Mouse (Mus musculus): Measurements from ENCODE around the gene Gm12394. TPM values are rescaled to one million over a fixed set of nuclear protein-coding genes. Genes with fewer than 3 reads are reported as not detected.
"Not testable (repeated sequence)": the region's sequence is repeated elsewhere in the genome, so short reads cannot be mapped to it uniquely, and the experiment has no call there.

Gm12394 gene
- polyA plus RNA-seq, 1 experiment from 2014 or later, result 0.61 TPM

DNA sequence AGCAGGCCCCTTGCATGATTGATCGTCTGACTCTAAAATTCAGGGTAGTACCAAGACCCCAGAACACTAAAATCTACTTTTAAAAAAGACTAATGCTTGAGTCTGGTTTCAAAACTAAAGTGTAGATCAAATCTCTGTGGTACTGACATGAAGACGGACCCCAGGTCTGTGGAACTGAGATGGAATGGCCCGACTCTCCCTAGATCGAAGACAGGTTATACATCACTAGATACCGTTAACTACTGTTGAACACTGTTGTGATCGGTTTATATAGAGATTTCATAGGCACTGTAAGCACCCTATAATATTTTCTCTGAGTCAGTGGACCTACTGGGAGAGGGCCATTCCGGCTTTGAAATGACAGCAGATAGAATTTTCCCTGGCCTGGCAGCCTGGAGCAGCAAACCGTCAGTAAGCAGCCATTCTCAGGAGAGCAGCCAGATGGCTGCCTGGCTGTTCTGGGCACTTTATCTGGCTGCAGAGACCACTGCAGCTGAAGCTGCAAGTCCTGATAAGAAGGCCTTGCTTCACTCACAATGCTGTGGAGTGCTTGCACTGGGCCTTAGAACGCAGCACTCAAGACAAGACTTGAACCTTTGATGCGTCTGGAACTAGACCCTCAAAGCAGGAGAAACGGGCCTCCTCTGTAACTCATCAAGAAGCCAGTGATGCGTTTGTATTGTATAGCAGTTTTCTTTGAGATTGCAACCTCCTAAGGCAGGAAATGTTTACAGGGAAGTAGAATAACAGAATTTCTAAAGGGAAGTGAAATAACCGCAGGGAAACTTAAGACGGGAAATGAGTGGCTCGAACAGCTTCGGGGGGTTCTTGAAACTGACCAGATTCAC is 23.5 kb upstream of the Gm12394 start:
- no peak for ATAC-seq (replicated peaks)
- WGBS, result 79% methylated on average over 16 of the region's 16 CpGs
- Histone ChIP-seq H3K4me1 (no peaks in the 10 kb centered on the region), H3K4me3 (no peak overlapping the region), H3K9me3 (no peaks in the 10 kb centered on the region), H3K9ac (no peak overlapping the region), H3K27me3 (replicated peaks) (no peaks in the 10 kb centered on the region), H3K36me3 (replicated peaks) (no peaks in the 10 kb centered on the region), H3K27ac (0 out of 2 replicates have a peak overlapping the region, but pooled peaks have one; percentile 8), H3K4me2 (no peak overlapping the region)

- Histone ChIP-seq H3K4me1 (no peaks in the 10 kb centered on the region), H3K9me3 (no peaks in the 10 kb centered on the region), H3K4me2 (no peak overlapping the region), H3K27me3 (replicated peaks) (no peaks in the 10 kb centered on the region), H3K4me3 (no peak overlapping the region), H3K9ac (no peak overlapping the region), H3K36me3 (replicated peaks) (no peaks in the 10 kb centered on the region), H3K27ac (no peak overlapping the region)
- 82% methylated on average over 2 of the region's 2 CpGs for WGBS
- no peak for ATAC-seq (replicated peaks)
These were observed 21.1 kb upstream of the Gm12394 start for GRCm38 (mm10) chr4:42877657-42878056.

DNA sequence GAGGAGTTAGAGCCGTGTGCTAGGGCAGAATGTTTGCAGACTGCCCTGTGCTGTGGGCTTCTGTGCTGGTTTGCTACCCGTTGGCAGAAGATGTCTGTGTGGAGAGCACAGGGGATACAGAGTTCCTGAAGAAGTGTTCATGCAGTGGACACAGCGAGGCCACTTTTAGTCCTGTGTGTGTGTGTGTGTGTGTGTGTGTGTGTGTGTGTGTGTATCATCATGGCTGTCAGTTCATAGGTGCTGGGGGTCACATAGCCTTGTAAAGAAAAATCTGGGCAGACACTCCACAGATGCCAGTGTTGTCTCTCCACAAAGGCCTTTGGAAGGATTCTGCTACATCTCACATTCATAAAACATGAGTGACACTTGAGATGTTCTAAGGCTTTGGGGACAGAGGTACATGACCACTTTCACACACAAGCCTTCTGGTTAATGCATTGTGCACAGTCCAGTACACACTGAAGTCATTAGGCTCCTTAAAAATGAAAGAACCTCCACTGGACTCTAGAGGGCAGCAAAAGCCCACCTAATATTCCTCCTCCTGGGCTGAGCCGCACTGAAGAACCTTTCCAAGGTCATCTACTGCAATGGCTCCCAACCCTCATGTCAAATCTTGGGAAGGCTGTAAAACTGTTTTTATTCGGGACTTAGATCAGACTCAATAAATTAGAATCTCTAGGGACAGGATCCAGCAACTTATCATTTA is 20.2 kb upstream of the Gm12394 start:
- no peak overlapping the region for H3K4me2 ChIP-seq
- no peak overlapping the region for H3K27ac ChIP-seq
- H3K4me1 ChIP-seq, result no peaks in the 10 kb centered on the region
- no peaks in the 10 kb centered on the region for H3K36me3 ChIP-seq (replicated peaks)
- H3K27me3 ChIP-seq (replicated peaks), result no peaks in the 10 kb centered on the region
- no peak overlapping the region for H3K4me3 ChIP-seq
- 35% methylated on average over 5 of the region's 5 CpGs for WGBS
- peak; percentile 93 for ATAC-seq (replicated peaks)
- no peaks in the 10 kb centered on the region for H3K9me3 ChIP-seq
- no peak overlapping the region for H3K9ac ChIP-seq

GRCm38 (mm10) chr4:42874134-42874533 is 17.6 kb upstream of the Gm12394 start, which contains the start of gene Fam205c:
TSS of gene Fam205c (minus strand) at chr4:42874234.
- Histone ChIP-seq H3K4me1 (no peaks in the 10 kb centered on the region), H3K4me2 (no peak within 1 kb of the TSS), H3K9me3 (no peaks in the 10 kb centered on the region), H3K27me3 (replicated peaks) (no peaks in the 10 kb centered on the region), H3K36me3 (replicated peaks) (no peaks in the 10 kb centered on the region), H3K9ac (no peak within 1 kb of the TSS), H3K4me3 (no peak within 1 kb of the TSS), H3K27ac (no peak within 1 kb of the TSS)
- 84% methylated on average over 7 of the region's 7 CpGs for WGBS
- ATAC-seq (replicated peaks), result no peak

DNA sequence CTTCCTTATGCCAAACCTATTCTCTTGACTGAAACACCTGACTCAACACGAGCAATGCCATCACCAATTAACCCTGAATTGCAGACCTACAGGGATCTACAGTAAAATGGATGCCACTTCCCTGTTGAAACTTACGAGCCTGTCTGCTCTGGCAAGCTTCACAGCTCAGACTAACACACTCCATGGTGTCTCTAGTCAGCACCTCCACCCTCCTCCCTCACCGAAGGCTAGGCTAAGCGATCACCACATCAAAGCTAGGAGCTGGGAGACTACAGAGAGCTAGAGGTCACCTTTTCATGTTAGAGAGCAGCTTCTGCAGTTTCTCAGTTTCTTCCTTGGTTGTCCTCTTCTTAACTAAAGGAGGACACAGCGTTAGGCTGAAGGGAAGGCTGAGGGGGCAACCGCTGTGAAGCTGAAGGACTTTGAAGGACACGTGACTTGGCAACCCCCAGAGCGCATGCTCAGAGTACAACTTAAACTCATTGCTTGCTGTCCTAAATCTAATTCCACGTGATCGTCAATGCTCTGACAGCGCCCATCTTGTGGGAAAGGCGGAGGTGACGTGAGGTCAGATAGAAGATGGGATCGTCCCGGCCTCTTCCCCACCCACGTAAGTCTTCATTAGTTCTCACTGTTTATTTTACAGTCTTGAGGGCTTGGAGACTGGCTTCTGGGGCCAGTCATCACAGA is 16.3 kb upstream of the Gm12394 start:
- Histone ChIP-seq H3K36me3 (replicated peaks) (no peaks in the 10 kb centered on the region), H3K27ac (no peak overlapping the region), H3K9ac (no peak overlapping the region), H3K4me3 (no peak overlapping the region), H3K4me2 (no peak overlapping the region), H3K4me1 (no peaks in the 10 kb centered on the region), H3K27me3 (replicated peaks) (no peaks in the 10 kb centered on the region), H3K9me3 (no peaks in the 10 kb centered on the region)
- WGBS, result 86% methylated on average over 16 of the region's 16 CpGs
- ATAC-seq (replicated peaks), result no peak

DNA sequence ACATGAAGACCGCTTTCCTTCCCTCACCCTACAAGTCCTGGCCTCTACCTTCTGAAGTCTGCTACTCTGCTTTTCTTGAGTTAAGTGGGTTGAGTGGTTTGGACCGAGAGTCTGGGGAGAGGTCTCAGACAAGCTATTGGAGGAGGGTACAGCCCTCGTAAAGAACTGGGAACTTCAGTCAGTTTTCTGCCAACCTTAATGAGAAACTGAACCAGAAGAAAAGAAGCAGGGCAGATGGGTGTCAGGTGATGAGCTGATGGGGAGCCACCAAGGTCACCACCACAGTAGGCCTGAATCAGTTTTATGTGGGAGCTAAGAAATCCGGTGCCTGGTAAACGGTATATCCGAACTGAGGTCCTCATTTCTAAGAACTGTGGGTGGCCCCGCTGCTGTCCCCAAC is 15.6 kb upstream of the Gm12394 start:
- no peaks in the 10 kb centered on the region for H3K36me3 ChIP-seq (replicated peaks)
- no peaks in the 10 kb centered on the region for H3K9me3 ChIP-seq
- H3K9ac ChIP-seq, result no peak overlapping the region
- H3K27me3 ChIP-seq (replicated peaks), result no peaks in the 10 kb centered on the region
- WGBS, result 90% methylated on average over 7 of the region's 7 CpGs
- H3K4me2 ChIP-seq, result no peak overlapping the region
- H3K4me1 ChIP-seq, result no peaks in the 10 kb centered on the region
- no peak overlapping the region for H3K4me3 ChIP-seq
- no peak for ATAC-seq (replicated peaks)
- H3K27ac ChIP-seq, result no peak overlapping the region

GRCm38 (mm10) chr4:42870748-42871147 is 14.2 kb upstream of the Gm12394 start:
- Histone ChIP-seq H3K36me3 (replicated peaks) (no peaks in the 10 kb centered on the region), H3K27ac (no peak overlapping the region), H3K4me3 (no peak overlapping the region), H3K4me1 (no peaks in the 10 kb centered on the region), H3K27me3 (replicated peaks) (no peaks in the 10 kb centered on the region), H3K9ac (no peak overlapping the region), H3K4me2 (no peak overlapping the region), H3K9me3 (no peaks in the 10 kb centered on the region)
- WGBS, result 81% methylated on average over 5 of the region's 5 CpGs
- no peak for ATAC-seq (replicated peaks)

- Histone ChIP-seq H3K27me3 (replicated peaks) (no peaks in the 10 kb centered on the region), H3K27ac (no peak overlapping the region), H3K9me3 (no peaks in the 10 kb centered on the region), H3K9ac (no peak overlapping the region), H3K36me3 (replicated peaks) (no peaks in the 10 kb centered on the region), H3K4me2 (no peak overlapping the region), H3K4me1 (no peaks in the 10 kb centered on the region), H3K4me3 (no peak overlapping the region)
- 89% methylated on average over 5 of the region's 5 CpGs for WGBS
- ATAC-seq (replicated peaks), result no peak
These were observed 11.6 kb upstream of the Gm12394 start for GRCm38 (mm10) chr4:42868193-42868592.

- WGBS, result 88% methylated on average over 3 of the region's 3 CpGs
- no peaks in the 10 kb centered on the region for H3K9me3 ChIP-seq
- no peaks in the 10 kb centered on the region for H3K36me3 ChIP-seq (replicated peaks)
- no peak overlapping the region for H3K4me3 ChIP-seq
- no peak overlapping the region for H3K9ac ChIP-seq
- H3K4me2 ChIP-seq, result no peak overlapping the region
- H3K27me3 ChIP-seq (replicated peaks), result no peaks in the 10 kb centered on the region
- no peak for ATAC-seq (replicated peaks)
- H3K27ac ChIP-seq, result no peak overlapping the region
- no peaks in the 10 kb centered on the region for H3K4me1 ChIP-seq
These were observed 10.8 kb upstream of the Gm12394 start for GRCm38 (mm10) chr4:42867390-42867789.

DNA sequence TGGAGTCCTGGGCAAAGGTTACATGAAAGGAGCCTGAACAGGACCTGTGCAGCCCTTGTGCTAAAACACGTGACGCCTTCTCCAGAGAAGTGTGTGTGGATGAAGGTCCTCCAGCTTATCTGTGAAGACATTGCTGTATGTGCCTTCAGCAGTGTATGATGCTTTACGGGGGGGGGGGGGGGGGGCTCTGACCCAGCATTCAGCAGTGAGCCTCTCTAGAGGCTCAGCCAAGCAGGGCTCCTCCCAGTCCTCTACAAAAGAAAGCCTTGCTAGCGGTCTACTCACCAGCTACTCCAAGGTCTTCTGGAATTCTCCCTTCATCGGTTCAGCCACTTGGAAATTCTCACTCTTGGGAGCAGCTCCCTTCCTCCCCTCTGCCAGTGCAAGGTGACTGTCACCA is 6.9 kb upstream of the Gm12394 start:
- H3K36me3 ChIP-seq (replicated peaks); H3K9me3 ChIP-seq; H3K9ac ChIP-seq; H3K27me3 ChIP-seq (replicated peaks); H3K4me1 ChIP-seq; H3K4me2 ChIP-seq; ATAC-seq (replicated peaks); H3K27ac ChIP-seq; H3K4me3 ChIP-seq: not testable (repeated sequence)
- 82% methylated on average over 5 of the region's 5 CpGs for WGBS

- H3K4me3 ChIP-seq; H3K27ac ChIP-seq; H3K27me3 ChIP-seq (replicated peaks); H3K4me2 ChIP-seq; H3K4me1 ChIP-seq; H3K9me3 ChIP-seq; H3K36me3 ChIP-seq (replicated peaks); ATAC-seq (replicated peaks); H3K9ac ChIP-seq: not testable (repeated sequence)
- 82% methylated on average over 9 of the region's 9 CpGs for WGBS
These were observed 3.9 kb upstream of the Gm12394 start for GRCm38 (mm10) chr4:42860483-42860882.

DNA sequence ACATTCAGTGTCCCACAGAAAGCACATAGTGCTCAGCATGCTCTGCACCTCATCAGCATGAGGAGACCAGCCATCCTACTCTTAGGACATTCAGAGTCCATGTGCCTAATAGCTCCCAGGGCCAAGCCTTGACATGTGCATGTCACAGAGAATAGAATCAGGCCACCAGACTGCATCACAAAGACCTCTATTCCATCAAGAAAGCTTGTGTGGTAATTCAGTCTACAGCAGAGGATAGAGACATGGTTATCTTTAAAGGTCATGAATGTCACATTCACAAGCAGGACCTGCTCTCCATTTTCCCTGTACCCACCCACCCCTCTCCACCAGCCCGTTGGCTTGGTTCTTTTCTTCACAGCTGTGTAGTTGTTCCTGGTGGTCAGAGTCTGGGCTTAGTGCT is 2.8 kb downstream of the Gm12394 start, which contains the start of gene Fam205a1:
Fam205a1 (minus strand) TSS at position 101 of the 400 bp plus-strand sequence.
- H3K36me3 ChIP-seq (replicated peaks), result not testable (repeated sequence)

More for the DNA sequence above, 2.8 kb downstream of the Gm12394 start, which contains the start of gene Fam205a1:
- not testable (repeated sequence) for H3K27me3 ChIP-seq (replicated peaks); H3K9ac ChIP-seq; H3K27ac ChIP-seq; ATAC-seq (replicated peaks); H3K4me2 ChIP-seq; H3K4me1 ChIP-seq; H3K4me3 ChIP-seq; H3K9me3 ChIP-seq
- 83% methylated on average over 1 of the region's 1 CpGs for WGBS
